Mouse (Mus musculus) neural tube, embryonic 10.5 days (tissue): ENCODE data around the gene Tshb.

Experiments
- DNase-seq: peaks from one replicate; pipeline ENCODE4 v3.0.0-alpha.2; 2017; ENCODE audit warnings: low spot score; ENCODE audit errors: extremely low spot score

Gene Tshb

GRCm38 (mm10) chr3:102782618-102783017 lies at the start of gene Tshb:
Gene Tshb, minus strand, starts transcription at chr3:102782718.
- no peak for DNase-seq

GRCm38 (mm10) chr3:102803937-102804336 lies 21.4 kb upstream of the Tshb start:
- DNase-seq: peak; percentile 62

- DNase-seq: no peak
Measured at GRCm38 (mm10) chr3:102787369-102787768, 4.9 kb upstream of the Tshb start.

- no peak for DNase-seq
Measured at GRCm38 (mm10) chr3:102773018-102773417, 9.5 kb downstream of the Tshb start.

GRCm38 (mm10) chr3:102764850-102765249 lies 17.7 kb downstream of the Tshb start:
- no peak for DNase-seq

- DNase-seq: no peak
Measured at GRCm38 (mm10) chr3:102763713-102764400, 18.7 kb downstream of the Tshb start.

GRCm38 (mm10) chr3:102762388-102762787 lies 20.1 kb downstream of the Tshb start:
- DNase-seq: no peak

- DNase-seq: no peak
Measured at GRCm38 (mm10) chr3:102760236-102760635, 22.3 kb downstream of the Tshb start.

- DNase-seq: no peak
Measured at GRCm38 (mm10) chr3:102757019-102757418, 25.5 kb downstream of the Tshb start.

GRCm38 (mm10) chr3:102755801-102756200 lies 26.7 kb downstream of the Tshb start:
- DNase-seq: no peak

GRCm38 (mm10) chr3:102752457-102752856 lies 30.1 kb downstream of the Tshb start:
- DNase-seq: no peak

GRCm38 (mm10) chr3:102752053-102752452 lies 30.5 kb downstream of the Tshb start:
- no peak for DNase-seq

GRCm38 (mm10) chr3:102751536-102751935 lies 31.0 kb downstream of the Tshb start:
- DNase-seq: no peak

GRCm38 (mm10) chr3:102751136-102751535 lies 31.4 kb downstream of the Tshb start:
- DNase-seq: no peak

GRCm38 (mm10) chr3:102748686-102749085 lies 33.8 kb downstream of the Tshb start:
- DNase-seq: no peak

GRCm38 (mm10) chr3:102748038-102748437 lies 34.5 kb downstream of the Tshb start:
- no peak for DNase-seq

- no peak for DNase-seq
Measured at GRCm38 (mm10) chr3:102746174-102746573, 36.3 kb downstream of the Tshb start.

GRCm38 (mm10) chr3:102744657-102745056 lies 37.9 kb downstream of the Tshb start:
- no peak for DNase-seq

GRCm38 (mm10) chr3:102743781-102744471 lies 38.6 kb downstream of the Tshb start:
- no peak for DNase-seq

GRCm38 (mm10) chr3:102743202-102743601 lies 39.3 kb downstream of the Tshb start:
- no peak for DNase-seq

GRCm38 (mm10) chr3:102742725-102743124 lies 39.8 kb downstream of the Tshb start:
- DNase-seq: no peak

GRCm38 (mm10) chr3:102738926-102739325 lies 43.6 kb downstream of the Tshb start:
- no peak for DNase-seq
